Mouse (Mus musculus) B cell, adult 2 months (primary cell): ENCODE data around the gene Arhgap28.

Experiments used
- DNase-seq, 2 experiments: peaks; one replicate each; pipeline ENCODE4 v3.0.0; 2022

Arhgap28 gene

GRCm38 (mm10) chr17:68003741-68004560 is at the start of gene Arhgap28:
TSS of gene Arhgap28 (minus strand) at chr17:68004120.
- peak; percentile 37 to 44 for DNase-seq

GRCm38 (mm10) chr17:68046341-68046675 is 42.4 kb upstream of the Arhgap28 start:
- DNase-seq = no peak

- no peak for DNase-seq
Measured at GRCm38 (mm10) chr17:68045655-68046340, 41.9 kb upstream of the Arhgap28 start.

GRCm38 (mm10) chr17:68042377-68042776 is 38.5 kb upstream of the Arhgap28 start:
- DNase-seq = no peak

GRCm38 (mm10) chr17:68037011-68037410 is 33.1 kb upstream of the Arhgap28 start:
- no peak for DNase-seq

- no peak for DNase-seq
Measured at GRCm38 (mm10) chr17:68029495-68029894, 25.6 kb upstream of the Arhgap28 start.

- DNase-seq = no peak
Measured at GRCm38 (mm10) chr17:68028519-68028918, 24.6 kb upstream of the Arhgap28 start.

- DNase-seq = no peak
Measured at GRCm38 (mm10) chr17:68024327-68024726, 20.4 kb upstream of the Arhgap28 start.

- DNase-seq = no peak
Measured at GRCm38 (mm10) chr17:68019466-68020065, 15.6 kb upstream of the Arhgap28 start.

- no peak for DNase-seq
Measured at GRCm38 (mm10) chr17:68017095-68017494, 13.2 kb upstream of the Arhgap28 start.

- no peak for DNase-seq
Measured at GRCm38 (mm10) chr17:68011606-68012005, 7.7 kb upstream of the Arhgap28 start.

GRCm38 (mm10) chr17:68010041-68010440 is 6.1 kb upstream of the Arhgap28 start:
- no peak for DNase-seq

GRCm38 (mm10) chr17:68004581-68005330 is 836 bp upstream of the Arhgap28 start:
- no peak for DNase-seq

GRCm38 (mm10) chr17:68002608-68003595 is 1.0 kb downstream of the Arhgap28 start:
- DNase-seq = no peak

GRCm38 (mm10) chr17:67999801-68000200 is 4.1 kb downstream of the Arhgap28 start:
- DNase-seq = no peak

- DNase-seq = no peak
Measured at GRCm38 (mm10) chr17:67996769-67997155, 7.2 kb downstream of the Arhgap28 start.

- no peak for DNase-seq
Measured at GRCm38 (mm10) chr17:67996097-67996768, 7.7 kb downstream of the Arhgap28 start.

GRCm38 (mm10) chr17:67995277-67995819 is 8.6 kb downstream of the Arhgap28 start:
- no peak for DNase-seq

- DNase-seq = no peak
Measured at GRCm38 (mm10) chr17:67994861-67995260, 9.1 kb downstream of the Arhgap28 start.

GRCm38 (mm10) chr17:67993371-67994045 is 10.4 kb downstream of the Arhgap28 start:
- DNase-seq = no peak
